Mouse (Mus musculus) spleen, postnatal 4 days (tissue): ENCODE results near the gene Gm49403.
"Not testable (repeated sequence)": the region's sequence is repeated elsewhere in the genome, so short reads cannot be mapped to it uniquely, and the experiment has no call there.

ENCODE experiments used
- DNase-seq, 2 experiments: peaks; one replicate each; pipeline ENCODE4 v3.0.0; 2022; ENCODE audit warnings: low spot score in 2 of 2

Gm49403 gene

GRCm38 (mm10) chr19:8883616-8884015 is at the start of gene Gm49403, which contains the start of gene Lbhd1:
Gene Gm49403, plus strand, starts transcription at chr19:8883930.
Gene Lbhd1, plus strand, starts transcription at chr19:8883732.
- DNase-seq, result no peak

DNA sequence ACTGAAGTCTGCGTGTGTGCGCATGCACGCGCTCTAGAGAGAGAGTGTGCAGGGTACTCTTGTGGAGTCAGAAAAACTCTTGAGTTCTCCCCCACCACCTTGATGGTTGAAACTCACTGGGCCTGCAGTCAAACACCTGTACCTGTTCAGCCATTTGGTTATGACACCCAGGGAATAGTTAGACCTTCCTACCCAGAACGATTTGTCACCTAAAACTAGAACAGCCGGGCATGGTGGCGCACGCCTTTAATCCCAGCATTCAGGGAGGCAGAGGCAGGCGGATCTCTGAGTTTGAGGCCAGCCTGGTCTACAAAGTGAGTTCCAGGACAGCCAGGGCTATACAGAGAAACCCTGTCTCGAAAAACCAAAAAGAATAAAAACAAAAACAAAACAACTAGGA is 47.4 kb upstream of the Gm49403 start:
- not testable (repeated sequence) for DNase-seq

- DNase-seq, result peak; percentile 83 to 92
Observed at GRCm38 (mm10) chr19:8837251-8837791, 46.4 kb upstream of the Gm49403 start, which contains the start of gene Bscl2. Gene Bscl2, plus strand, starts transcription at chr19:8837467.

GRCm38 (mm10) chr19:8838041-8838730 is 45.5 kb upstream of the Gm49403 start:
- peak; percentile 27 to 66 for DNase-seq

GRCm38 (mm10) chr19:8839103-8839907 is 44.4 kb upstream of the Gm49403 start, which contains the start of gene Gng3:
Gene Gng3, minus strand, starts transcription at chr19:8839194.
- DNase-seq, result peak in 1 of 2 experiments; percentile 64

GRCm38 (mm10) chr19:8839908-8840791 is 43.6 kb upstream of the Gm49403 start:
- peak; percentile 79 to 88 for DNase-seq

GRCm38 (mm10) chr19:8841012-8841411 is 42.7 kb upstream of the Gm49403 start:
- no peak for DNase-seq

- DNase-seq, result no peak
Observed at GRCm38 (mm10) chr19:8842961-8843360, 40.8 kb upstream of the Gm49403 start.

DNA sequence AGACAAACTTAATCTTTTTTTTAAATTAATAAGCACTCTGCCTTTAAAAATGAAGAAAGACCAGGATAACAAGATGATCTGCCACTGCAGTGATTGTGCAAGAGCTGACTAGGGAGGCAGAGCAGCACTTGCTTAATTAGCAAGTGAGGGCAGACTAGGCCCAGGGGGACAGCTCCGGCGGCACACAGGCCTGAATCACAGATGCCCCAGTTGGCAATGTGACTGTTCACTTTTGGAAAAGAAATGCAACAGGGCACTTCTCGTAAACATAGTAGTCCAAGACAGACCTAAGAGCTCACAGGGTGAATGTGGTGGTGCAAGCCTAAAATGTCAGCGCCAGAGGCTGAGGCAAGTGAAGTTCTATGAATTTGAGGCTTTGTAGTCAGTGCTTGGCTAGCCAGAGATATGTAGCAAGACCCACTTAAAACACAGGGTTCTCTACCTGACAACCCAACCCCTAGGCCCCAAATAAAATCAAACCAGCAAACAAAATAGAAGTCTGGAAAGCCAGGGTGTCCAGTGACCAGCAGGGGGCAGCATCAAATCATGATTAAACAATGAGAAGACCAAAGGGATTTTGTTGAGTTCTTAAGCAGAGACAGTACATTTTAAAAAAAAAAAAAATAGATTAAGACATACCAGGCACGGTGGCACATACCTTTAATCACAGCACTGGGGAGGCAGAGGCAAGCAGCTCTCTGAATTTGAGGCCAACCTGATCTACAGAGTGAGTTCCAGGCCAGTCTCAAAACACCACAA is 39.2 kb upstream of the Gm49403 start:
- peak; percentile 76 to 92 for DNase-seq

DNA sequence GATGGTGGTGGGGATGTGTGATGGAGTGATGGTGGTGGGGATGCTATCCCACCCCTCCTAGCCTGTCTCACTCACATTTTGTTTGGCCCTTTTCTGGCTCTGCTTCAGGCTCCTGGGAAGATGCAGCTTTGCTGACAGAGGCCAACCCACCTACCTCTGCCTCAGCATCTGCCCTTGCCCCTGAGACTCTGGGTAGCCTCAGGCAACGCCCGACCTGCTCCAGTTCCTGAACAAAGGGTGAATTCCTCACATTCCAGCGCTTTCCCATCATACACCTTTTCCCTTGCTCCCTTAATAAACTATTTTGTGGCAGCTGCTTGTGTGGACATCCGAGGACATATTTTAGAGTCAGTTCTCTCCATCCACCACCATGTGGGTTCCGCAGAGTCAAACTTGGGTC is 35.4 kb upstream of the Gm49403 start:
- no peak for DNase-seq

GRCm38 (mm10) chr19:8850402-8850901 is 33.3 kb upstream of the Gm49403 start, which contains the start of gene Lrrn4cl:
Gene Lrrn4cl, plus strand, starts transcription at chr19:8850768.
- no peak for DNase-seq

DNA sequence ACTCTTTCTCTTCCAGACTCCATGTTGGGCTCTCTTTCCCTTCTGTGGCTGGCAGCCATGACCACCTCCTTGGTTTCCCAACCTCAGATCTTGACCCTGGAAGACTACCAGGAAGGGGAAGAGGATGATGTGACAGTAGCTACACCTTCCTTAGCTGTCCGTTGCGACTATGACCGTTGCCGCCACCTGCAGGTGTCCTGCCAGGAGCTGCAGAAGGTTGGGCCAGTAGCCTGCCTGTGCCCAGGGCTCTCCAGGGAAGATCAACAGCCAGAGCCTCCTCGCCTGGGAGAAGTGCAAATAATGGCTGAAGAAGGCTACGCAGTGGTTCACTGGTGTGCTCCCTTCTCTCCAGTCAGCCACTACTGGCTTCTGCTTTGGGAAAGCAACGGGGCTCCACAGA is 32.1 kb upstream of the Gm49403 start:
- no peak for DNase-seq

- DNase-seq, result no peak
Observed at GRCm38 (mm10) chr19:8852236-8852928, 31.3 kb upstream of the Gm49403 start.

- no peak for DNase-seq
Observed at GRCm38 (mm10) chr19:8853117-8853516, 30.6 kb upstream of the Gm49403 start.

DNA sequence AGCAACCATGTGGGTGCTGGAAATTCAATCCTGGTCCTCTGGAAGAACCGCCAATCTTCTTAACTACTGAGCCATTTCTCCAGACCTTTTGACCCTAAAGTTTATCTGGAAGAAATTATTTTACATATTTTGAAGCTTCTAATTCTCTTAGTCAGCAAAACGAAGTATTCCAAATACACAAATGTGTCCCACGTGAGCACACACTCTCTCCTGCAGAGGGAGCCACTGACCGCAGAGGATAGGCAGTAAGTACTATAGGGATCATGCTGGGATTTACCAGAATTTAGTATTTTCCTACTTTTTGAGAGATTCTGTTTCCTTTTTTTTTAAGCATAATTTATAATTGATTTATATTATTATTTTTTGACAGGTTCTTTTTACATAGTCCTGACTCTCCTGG is 26.0 kb upstream of the Gm49403 start:
- peak in 1 of 2 experiments; percentile 42 for DNase-seq

DNA sequence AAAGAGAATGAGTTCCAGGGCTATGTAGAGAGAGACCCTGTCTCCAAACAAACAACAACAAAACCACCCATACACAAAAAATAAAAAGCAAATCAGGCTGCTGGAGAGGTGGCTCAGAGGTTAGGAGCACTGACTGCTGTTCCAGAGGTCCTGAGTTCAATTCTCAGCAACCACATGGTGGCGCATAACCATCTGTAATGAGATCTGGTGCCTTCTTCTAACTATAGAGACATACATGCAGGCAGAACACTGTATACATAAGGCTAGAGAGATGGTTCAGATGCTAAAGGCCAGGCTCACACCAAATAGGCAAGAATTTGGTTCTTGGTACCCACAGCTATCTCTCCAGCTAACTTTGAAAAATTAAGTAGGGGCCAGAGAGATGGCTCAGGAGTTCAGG is 24.7 kb upstream of the Gm49403 start:
- DNase-seq, result peak in 1 of 2 experiments; percentile 40

DNA sequence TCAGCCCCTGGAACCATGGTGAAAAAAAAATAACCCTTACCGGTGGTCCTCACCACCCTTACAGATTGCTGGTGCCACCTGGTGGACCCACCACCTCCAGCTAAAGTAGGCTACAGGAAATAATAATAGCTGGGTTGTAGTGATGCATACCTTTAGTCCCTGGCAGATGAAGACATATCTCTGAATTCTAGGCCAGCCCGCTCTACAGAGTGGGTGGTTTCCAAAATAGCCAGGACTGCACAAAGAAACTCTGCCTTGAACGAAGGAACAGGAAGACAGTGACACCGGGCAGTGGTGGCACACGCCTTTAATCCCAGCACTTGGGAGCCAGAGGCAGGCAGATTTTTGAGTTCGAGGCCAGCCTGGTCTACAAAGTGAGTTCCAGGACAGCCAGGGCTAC is 19.5 kb upstream of the Gm49403 start:
- no peak for DNase-seq

DNA sequence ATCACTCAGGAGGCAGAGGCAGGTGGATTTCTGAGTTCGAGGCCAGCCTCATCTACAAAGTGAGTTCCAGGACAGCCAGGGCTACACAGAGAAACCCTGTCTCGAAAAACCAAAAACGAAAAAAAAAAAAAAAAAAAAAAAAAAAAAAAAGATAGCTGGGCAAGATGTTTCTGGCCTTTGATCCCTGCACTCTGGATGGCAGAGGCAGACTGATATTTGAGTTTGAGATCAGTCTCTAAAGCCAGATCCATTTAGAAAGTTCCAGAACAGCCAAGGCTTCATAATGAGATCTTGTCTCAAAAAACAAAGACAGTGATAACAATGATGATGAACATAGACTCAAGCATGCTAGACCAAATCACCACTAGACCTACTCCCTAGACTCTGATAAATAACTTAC is 13.3 kb upstream of the Gm49403 start:
- DNase-seq, result not testable (repeated sequence)

DNA sequence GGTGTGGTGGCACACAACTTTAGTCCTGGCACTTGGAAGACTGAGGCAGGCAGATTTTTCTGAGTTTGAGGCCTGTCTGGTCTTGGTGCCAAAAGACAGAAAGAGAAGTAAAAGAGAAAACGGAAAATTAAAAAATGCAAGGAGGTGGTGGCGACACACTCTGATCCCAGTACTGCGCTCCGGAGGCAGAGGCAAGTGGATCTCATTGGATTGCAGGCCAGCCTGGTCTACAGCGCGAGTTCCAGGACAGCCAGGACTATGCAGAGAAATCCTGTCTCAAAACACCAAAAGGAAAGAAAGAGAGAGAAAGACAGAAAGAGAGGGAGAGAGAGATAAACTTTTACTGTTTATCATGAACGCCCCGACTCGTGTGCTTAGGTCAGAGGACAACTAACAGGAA is 12.9 kb upstream of the Gm49403 start:
- DNase-seq, result no peak
